Mouse (Mus musculus) brain, embryonic 14.5 days (tissue): ENCODE measurements at regions not wholly inside any gene's neighbourhood (a gene's known extent, or its start where the extent isn't known, plus 50 kb on each side); places are given as distances from the start of the nearest gene placed in this dataset.

Source experiments
- CTCF ChIP-seq: fragments of 200-500 bp; IDR thresholded peaks from 2 replicates; pipeline ENCODE4 v1.5.1; 2012; ENCODE audit warnings: inconsistent platforms, mild to moderate bottlenecking, moderate library complexity, borderline replicate concordance; ENCODE audit not compliant: insufficient read depth, insufficient read length; ENCODE audit errors: extremely low read depth
- POLR2A ChIP-seq: fragments of 200-500 bp; IDR thresholded peaks from 2 replicates; pipeline ENCODE4 v1.6.1; 2012; ENCODE audit warnings: mild to moderate bottlenecking, inconsistent platforms, borderline replicate concordance; ENCODE audit not compliant: poor library complexity, insufficient read depth, insufficient read length, severe bottlenecking; ENCODE audit errors: extremely low read depth

- no peak for TF ChIP-seq POLR2A
- no peak for TF ChIP-seq CTCF
Measured at GRCm38 (mm10) chr1:185836632-185837281, 280.4 kb downstream of the Lyplal1 start.
